Mouse (Mus musculus): ENCODE data around the gene Aoah. TPM values are rescaled to one million over a fixed set of nuclear protein-coding genes. Genes with fewer than 3 reads are reported as not detected.

Gene Aoah
- 1.3 and 1.9 TPM in 2 replicates for polyA plus RNA-seq (2015; fragmentation: Nextera tagmentation; extraction: Ambion mirVana)

GRCm38 (mm10) chr13:20793901-20794300 lies at the start of gene Aoah:
Aoah (plus strand) TSS chr13:20794113.

GRCm38 (mm10) chr13:21074847-21075246 lies 280.9 kb downstream of the Aoah start, which contains the start of gene Olfr1370:
Olfr1370 (minus strand) TSS chr13:21074947.

Data from adrenal gland, postnatal 0 days (tissue).